Mouse (Mus musculus): ENCODE results near the gene Lpar1. TPM values are rescaled to one million over a fixed set of nuclear protein-coding genes. Genes with fewer than 3 reads are reported as not detected.

Lpar1 gene
- polyA plus RNA-seq, 1 experiment from 2014 or later = 2.4 TPM

- no peak overlapping the region for H3K4me3 ChIP-seq (ENCODE audit: low read depth, low read length)
- no peak overlapping the region for H3K4me2 ChIP-seq (ENCODE audit: low read depth, low read length)
- WGBS (ENCODE audit: insufficient replicate concordance) = 30% methylated on average over 5 of the region's 5 CpGs
- DNase-seq = no peak
- H3K9me3 ChIP-seq (ENCODE audit: low read length) = no peaks in the 10 kb centered on the region
- H3K27me3 ChIP-seq (ENCODE audit: insufficient read depth, low read length) = no peaks in the 10 kb centered on the region
- TF ChIP-seq EP300 (IDR thresholded peaks at IDR 0.05; ENCODE audit: low read depth) = no peak
- TF ChIP-seq CTCF (IDR thresholded peaks at IDR 0.05; ENCODE audit: low read depth) = no peak
- no peak for ATAC-seq
- H3K27ac ChIP-seq (ENCODE audit: low read depth) = no peak overlapping the region
- no peaks in the 10 kb centered on the region; the same call in 1 of the 2 replicates for H3K4me1 ChIP-seq (ENCODE audit: insufficient read depth)
- no peaks in the 10 kb centered on the region for H3K36me3 ChIP-seq (replicated peaks; ENCODE audit: insufficient read depth, low read length)
- no peak overlapping the region for H3K9ac ChIP-seq (replicated peaks)
Observed at GRCm38 (mm10) chr4:58462990-58463389, 90.7 kb downstream of the Lpar1 start.

GRCm38 (mm10) chr4:58462586-58462985 lies 91.1 kb downstream of the Lpar1 start:
- Histone ChIP-seq H3K36me3 (replicated peaks; ENCODE audit: insufficient read depth, low read length) (no peaks in the 10 kb centered on the region), H3K9ac (replicated peaks) (no peak overlapping the region), H3K4me1 (ENCODE audit: insufficient read depth) (no peaks in the 10 kb centered on the region), H3K27ac (ENCODE audit: low read depth) (no peak overlapping the region), H3K4me2 (ENCODE audit: low read depth, low read length) (no peak overlapping the region), H3K4me3 (ENCODE audit: low read depth, low read length) (no peak overlapping the region), H3K9me3 (ENCODE audit: low read length) (no peaks in the 10 kb centered on the region), H3K27me3 (ENCODE audit: insufficient read depth, low read length) (no peaks in the 10 kb centered on the region)
- WGBS (ENCODE audit: insufficient replicate concordance) = 79% methylated on average over 2 of the region's 2 CpGs
- DNase-seq (no peak), ATAC-seq (no peak)
- TF ChIP-seq EP300 (IDR thresholded peaks at IDR 0.05; ENCODE audit: low read depth) = no peak
- no peak for TF ChIP-seq CTCF (IDR thresholded peaks at IDR 0.05; ENCODE audit: low read depth)

- Histone ChIP-seq H3K36me3 (replicated peaks; ENCODE audit: insufficient read depth, low read length) (no peaks in the 10 kb centered on the region), H3K4me1 (ENCODE audit: insufficient read depth) (no peaks in the 10 kb centered on the region), H3K27me3 (ENCODE audit: insufficient read depth, low read length) (no peaks in the 10 kb centered on the region), H3K9ac (replicated peaks) (no peak overlapping the region), H3K4me2 (ENCODE audit: low read depth, low read length) (no peak overlapping the region), H3K4me3 (ENCODE audit: low read depth, low read length) (no peak overlapping the region), H3K9me3 (ENCODE audit: low read length) (no peaks in the 10 kb centered on the region), H3K27ac (ENCODE audit: low read depth) (no peak overlapping the region)
- ATAC-seq = no peak
- no peak for TF ChIP-seq CTCF (IDR thresholded peaks at IDR 0.05; ENCODE audit: low read depth)
- no peak for TF ChIP-seq EP300 (IDR thresholded peaks at IDR 0.05; ENCODE audit: low read depth)
- no peak for DNase-seq
- WGBS (ENCODE audit: insufficient replicate concordance) = 66% methylated on average over 4 of the region's 4 CpGs
Observed at GRCm38 (mm10) chr4:58453334-58453733, 100.4 kb downstream of the Lpar1 start.

- no peaks in the 10 kb centered on the region for H3K27me3 ChIP-seq (ENCODE audit: insufficient read depth, low read length)
- no peaks in the 10 kb centered on the region for H3K9me3 ChIP-seq (ENCODE audit: low read length)
- H3K4me3 ChIP-seq (ENCODE audit: low read depth, low read length) = no peak overlapping the region
- no peaks in the 10 kb centered on the region for H3K4me1 ChIP-seq (ENCODE audit: insufficient read depth)
- ATAC-seq = no peak
- 84% methylated on average over 3 of the region's 3 CpGs for WGBS (ENCODE audit: insufficient replicate concordance)
- no peak overlapping the region for H3K27ac ChIP-seq (ENCODE audit: low read depth)
- no peaks in the 10 kb centered on the region for H3K36me3 ChIP-seq (replicated peaks; ENCODE audit: insufficient read depth, low read length)
- TF ChIP-seq CTCF (IDR thresholded peaks at IDR 0.05; ENCODE audit: low read depth) (no peak), EP300 (IDR thresholded peaks at IDR 0.05; ENCODE audit: low read depth) (no peak)
- H3K9ac ChIP-seq (replicated peaks) = no peak overlapping the region
- no peak overlapping the region for H3K4me2 ChIP-seq (ENCODE audit: low read depth, low read length)
- DNase-seq = no peak
Observed at GRCm38 (mm10) chr4:58448825-58449224, 104.9 kb downstream of the Lpar1 start.

- Histone ChIP-seq H3K4me2 (ENCODE audit: low read depth, low read length) (no peak overlapping the region), H3K27me3 (ENCODE audit: insufficient read depth, low read length) (no peaks in the 10 kb centered on the region), H3K36me3 (replicated peaks; ENCODE audit: insufficient read depth, low read length) (no peaks in the 10 kb centered on the region), H3K4me3 (ENCODE audit: low read depth, low read length) (no peak overlapping the region), H3K9ac (replicated peaks) (no peak overlapping the region), H3K9me3 (ENCODE audit: low read length) (no peaks in the 10 kb centered on the region), H3K4me1 (ENCODE audit: insufficient read depth) (no peaks in the 10 kb centered on the region), H3K27ac (ENCODE audit: low read depth) (no peak overlapping the region)
- DNase-seq = no peak
- ATAC-seq = no peak
- 77% methylated on average over 7 of the region's 7 CpGs for WGBS (ENCODE audit: insufficient replicate concordance)
- TF ChIP-seq CTCF (IDR thresholded peaks at IDR 0.05; ENCODE audit: low read depth) (no peak), EP300 (IDR thresholded peaks at IDR 0.05; ENCODE audit: low read depth) (no peak)
Observed at GRCm38 (mm10) chr4:58447841-58448240, 105.9 kb downstream of the Lpar1 start.

GRCm38 (mm10) chr4:58445846-58446245 lies 107.9 kb downstream of the Lpar1 start:
- ATAC-seq (no peak), DNase-seq (no peak)
- Histone ChIP-seq H3K4me3 (ENCODE audit: low read depth, low read length) (no peak overlapping the region), H3K4me2 (ENCODE audit: low read depth, low read length) (no peak overlapping the region), H3K4me1 (ENCODE audit: insufficient read depth) (no peaks in the 10 kb centered on the region), H3K9me3 (ENCODE audit: low read length) (no peaks in the 10 kb centered on the region), H3K36me3 (replicated peaks; ENCODE audit: insufficient read depth, low read length) (no peaks in the 10 kb centered on the region), H3K9ac (replicated peaks) (no peak overlapping the region), H3K27me3 (ENCODE audit: insufficient read depth, low read length) (no peaks in the 10 kb centered on the region), H3K27ac (ENCODE audit: low read depth) (no peak overlapping the region)
- 73% methylated on average over 6 of the region's 6 CpGs for WGBS (ENCODE audit: insufficient replicate concordance)
- TF ChIP-seq EP300 (IDR thresholded peaks at IDR 0.05; ENCODE audit: low read depth) (no peak), CTCF (IDR thresholded peaks at IDR 0.05; ENCODE audit: low read depth) (no peak)

GRCm38 (mm10) chr4:58442338-58442737 lies 111.4 kb downstream of the Lpar1 start:
- H3K36me3 ChIP-seq (replicated peaks; ENCODE audit: insufficient read depth, low read length) = no peaks in the 10 kb centered on the region
- no peak for ATAC-seq

More at GRCm38 (mm10) chr4:58442338-58442737, 111.4 kb downstream of the Lpar1 start:
- no peak overlapping the region for H3K4me3 ChIP-seq (ENCODE audit: low read depth, low read length)
- H3K4me1 ChIP-seq (ENCODE audit: insufficient read depth) = no peaks in the 10 kb centered on the region
- no peak for DNase-seq
- H3K9ac ChIP-seq (replicated peaks) = no peak overlapping the region
- H3K27ac ChIP-seq (ENCODE audit: low read depth) = no peak overlapping the region
- TF ChIP-seq EP300 (IDR thresholded peaks at IDR 0.05; ENCODE audit: low read depth) (no peak), CTCF (IDR thresholded peaks at IDR 0.05; ENCODE audit: low read depth) (no peak)
- WGBS (ENCODE audit: insufficient replicate concordance) = 45% methylated on average over 5 of the region's 5 CpGs
- no peak overlapping the region for H3K4me2 ChIP-seq (ENCODE audit: low read depth, low read length)
- H3K27me3 ChIP-seq (ENCODE audit: insufficient read depth, low read length) = no peaks in the 10 kb centered on the region
- no peaks in the 10 kb centered on the region for H3K9me3 ChIP-seq (ENCODE audit: low read length)
